Mouse (Mus musculus): ENCODE data around the gene Alg11. TPM values are rescaled to one million over a fixed set of nuclear protein-coding genes. Genes with fewer than 3 reads are reported as not detected.

Gene Alg11
- polyA plus RNA-seq, 1 experiment from 2014 or later = 41.7 TPM

DNA sequence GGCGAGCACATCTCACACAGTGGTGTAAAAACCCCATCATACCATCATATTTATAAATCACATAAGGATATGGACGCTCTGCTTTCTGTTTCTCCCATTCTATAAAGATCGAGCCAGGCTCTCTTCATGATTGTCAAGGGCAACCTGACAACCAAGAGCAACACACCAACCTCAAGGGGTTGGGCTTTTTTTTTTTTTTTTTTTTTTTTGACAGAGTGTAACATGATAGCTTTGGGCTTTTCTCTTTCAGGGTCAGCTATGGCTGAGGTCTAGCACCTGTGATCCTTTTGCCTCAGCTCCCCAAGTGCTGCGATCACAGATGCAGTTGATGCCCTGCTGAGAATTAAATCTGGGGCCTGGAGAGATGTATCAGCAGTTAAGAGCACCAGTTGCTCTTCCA is 46.5 kb downstream of the Alg11 start:
- H3K27ac ChIP-seq (replicated peaks) = no peak overlapping the region
- 75% methylated on average over 4 of the region's 4 CpGs for WGBS
- no peaks in the 10 kb centered on the region for H3K36me3 ChIP-seq (replicated peaks)

More for the DNA sequence above, 46.5 kb downstream of the Alg11 start:
- H3K27me3 ChIP-seq (replicated peaks; ENCODE audit: low read depth, poor library complexity, severe bottlenecking) = no peaks in the 10 kb centered on the region
- no peaks in the 10 kb centered on the region for H3K9me3 ChIP-seq
- DNase-seq (ENCODE audit: low spot score) = no peak
- no peaks in the 10 kb centered on the region for H3K4me1 ChIP-seq
- H3K4me3 ChIP-seq = no peak overlapping the region

Other genes with a start within 250 kb of the Alg11 start
- gene Defb50, start 237.2 kb upstream of the Alg11 start, polyA plus RNA-seq (2016; fragmentation: Nextera tagmentation; extraction: Ambion mirVana) = not detected in 2 replicates
- gene Defb2, start 220.8 kb upstream of the Alg11 start, polyA plus RNA-seq (2016; fragmentation: Nextera tagmentation; extraction: Ambion mirVana) = not detected in 2 replicates
- gene Defb10, start 201.8 kb upstream of the Alg11 start, polyA plus RNA-seq (2016; fragmentation: Nextera tagmentation; extraction: Ambion mirVana) = not detected in 2 replicates
- not detected in 2 replicates for gene Defb9, start 175.3 kb upstream of the Alg11 start, polyA plus RNA-seq (2016; fragmentation: Nextera tagmentation; extraction: Ambion mirVana)
- gene Defb11, start 154.3 kb upstream of the Alg11 start, polyA plus RNA-seq (2016; fragmentation: Nextera tagmentation; extraction: Ambion mirVana) = 0.82 TPM in 1 of 2 replicates, not detected in the other
- gene Defb15, start 128.0 kb upstream of the Alg11 start, polyA plus RNA-seq (2016; fragmentation: Nextera tagmentation; extraction: Ambion mirVana) = not detected in 2 replicates
- gene Defb35, start 122.4 kb upstream of the Alg11 start, polyA plus RNA-seq (2016; fragmentation: Nextera tagmentation; extraction: Ambion mirVana) = not detected in 2 replicates
- gene Defb13, start 114.0 kb upstream of the Alg11 start, polyA plus RNA-seq (2016; fragmentation: Nextera tagmentation; extraction: Ambion mirVana) = not detected in 2 replicates
- not detected in 2 replicates for gene Fam90a1a, start 102.0 kb upstream of the Alg11 start, polyA plus RNA-seq (2016; fragmentation: Nextera tagmentation; extraction: Ambion mirVana)
- gene Ccdc70, start 90.9 kb upstream of the Alg11 start, polyA plus RNA-seq (2016; fragmentation: Nextera tagmentation; extraction: Ambion mirVana) = not detected in 2 replicates
- 1.9 and 2.1 TPM in 2 replicates for gene Atp7b, start 416 bp upstream of the Alg11 start, polyA plus RNA-seq (2016; fragmentation: Nextera tagmentation; extraction: Ambion mirVana)
- gene Nek5, start 64.3 kb downstream of the Alg11 start, polyA plus RNA-seq (2016; fragmentation: Nextera tagmentation; extraction: Ambion mirVana) = 0.15 TPM in 1 of 2 replicates, not detected in the other
- 6.8 and 7.3 TPM in 2 replicates for gene Nek3, start 105.7 kb downstream of the Alg11 start, polyA plus RNA-seq (2016; fragmentation: Nextera tagmentation; extraction: Ambion mirVana)
- 48.6 and 51.9 TPM in 2 replicates for gene Ckap2, start 125.1 kb downstream of the Alg11 start, polyA plus RNA-seq (2016; fragmentation: Nextera tagmentation; extraction: Ambion mirVana)
- gene Vps36, start 132.1 kb downstream of the Alg11 start, polyA plus RNA-seq (2016; fragmentation: Nextera tagmentation; extraction: Ambion mirVana) = 41.7 and 44.5 TPM in 2 replicates
- 9.8 and 10.5 TPM in 2 replicates for gene Thsd1, start 166.6 kb downstream of the Alg11 start, polyA plus RNA-seq (2016; fragmentation: Nextera tagmentation; extraction: Ambion mirVana)
- gene Tpte, start 222.7 kb downstream of the Alg11 start, polyA plus RNA-seq (2016; fragmentation: Nextera tagmentation; extraction: Ambion mirVana) = not detected in 2 replicates